Mouse (Mus musculus) adrenal gland, postnatal 25 days (tissue): ENCODE data around the gene Tspan13. TPM values are rescaled to one million over a fixed set of nuclear protein-coding genes. Genes with fewer than 3 reads are reported as not detected.

ENCODE experiments used
- DNase-seq: peaks from one replicate; pipeline ENCODE4 v3.0.0; 2021; ENCODE audit warnings: mixed read lengths
- total RNA-seq: library from RNA; stranded (reverse); gene quantifications from 2 replicates; pipeline ENCODE4 v1.2.3, GENCODE M21; 2021

The Tspan13 gene
- total RNA-seq, 1 experiment from 2014 or later, result 11.7 TPM

DNA sequence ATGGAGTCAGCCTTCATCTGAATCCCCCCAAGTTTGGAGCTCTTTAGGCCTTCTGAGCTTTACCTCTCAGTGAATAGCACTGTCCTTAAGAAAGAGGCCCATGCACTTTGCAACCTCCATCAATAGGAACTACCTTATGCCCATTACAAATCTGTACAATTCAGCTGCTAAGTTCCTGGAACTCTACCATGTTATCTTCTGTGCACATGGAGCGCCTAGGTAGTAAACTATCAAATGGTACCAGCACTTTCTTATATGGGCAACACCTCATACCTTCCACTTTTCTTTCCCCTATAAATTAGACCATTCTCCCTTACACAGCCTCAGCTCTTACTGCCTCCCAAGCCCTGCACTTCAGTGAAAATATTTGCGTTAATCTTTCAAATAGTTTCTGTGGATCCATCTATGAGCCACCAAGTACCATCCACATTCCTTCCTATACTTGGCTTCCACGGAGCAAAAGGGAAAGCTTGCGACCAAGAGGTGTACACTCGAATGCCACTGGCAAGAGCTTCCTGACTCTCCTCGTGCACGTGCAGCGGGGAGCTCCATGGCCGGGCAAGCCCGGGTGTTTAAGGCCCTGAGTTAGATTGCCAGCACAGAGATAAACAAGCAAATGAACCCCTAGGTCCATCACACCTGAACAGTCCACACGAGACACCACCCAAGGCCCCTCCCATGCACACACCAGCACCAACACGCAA lies 11.5 kb downstream of the Tspan13 start:
- no peak for DNase-seq

DNA sequence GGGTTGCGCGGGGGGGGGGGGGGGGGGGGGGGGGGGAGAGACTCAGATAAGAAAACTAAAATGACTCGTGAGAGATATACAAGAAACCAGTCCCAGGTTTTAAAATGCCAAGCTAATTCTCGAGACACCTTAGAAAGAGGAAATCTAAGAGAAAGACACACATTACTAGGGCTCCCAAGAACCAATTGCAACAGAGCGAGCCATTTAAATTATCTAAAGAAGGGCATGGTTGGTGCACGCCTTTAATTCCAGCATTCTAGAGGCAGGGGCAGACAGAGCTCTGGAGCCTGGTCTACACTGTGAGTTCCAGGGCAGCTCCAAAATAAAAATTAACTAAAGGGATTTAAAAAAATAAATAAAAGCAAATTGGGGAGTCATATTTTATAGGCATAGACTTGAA lies 12.6 kb downstream of the Tspan13 start:
- DNase-seq, result no peak

GRCm38 (mm10) chr12:36028968-36029645 lies 13.2 kb downstream of the Tspan13 start:
- DNase-seq, result no peak

GRCm38 (mm10) chr12:36027171-36027570 lies 15.1 kb downstream of the Tspan13 start:
- DNase-seq, result no peak

- no peak for DNase-seq
Observed at GRCm38 (mm10) chr12:36026126-36026525, 16.2 kb downstream of the Tspan13 start.

DNA sequence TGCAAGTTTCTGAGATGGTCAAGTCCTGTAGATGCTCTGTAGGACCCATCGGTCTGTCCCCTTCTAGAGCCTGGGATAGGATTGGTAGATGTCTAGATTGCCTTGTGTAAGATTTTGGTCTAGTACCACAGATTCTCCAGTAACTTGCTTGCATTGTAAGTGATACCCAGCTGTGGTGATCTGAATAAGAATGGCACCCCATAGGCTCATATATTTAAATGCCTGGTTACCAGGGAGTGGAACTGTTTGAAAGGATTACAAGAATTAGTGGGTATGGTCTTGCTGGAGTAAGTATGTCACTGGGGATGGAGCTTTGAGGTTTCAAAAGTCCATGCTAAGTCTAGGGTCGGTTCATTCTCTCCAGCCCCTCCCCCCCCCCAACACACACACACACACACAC lies 21.6 kb downstream of the Tspan13 start:
- no peak for DNase-seq

DNA sequence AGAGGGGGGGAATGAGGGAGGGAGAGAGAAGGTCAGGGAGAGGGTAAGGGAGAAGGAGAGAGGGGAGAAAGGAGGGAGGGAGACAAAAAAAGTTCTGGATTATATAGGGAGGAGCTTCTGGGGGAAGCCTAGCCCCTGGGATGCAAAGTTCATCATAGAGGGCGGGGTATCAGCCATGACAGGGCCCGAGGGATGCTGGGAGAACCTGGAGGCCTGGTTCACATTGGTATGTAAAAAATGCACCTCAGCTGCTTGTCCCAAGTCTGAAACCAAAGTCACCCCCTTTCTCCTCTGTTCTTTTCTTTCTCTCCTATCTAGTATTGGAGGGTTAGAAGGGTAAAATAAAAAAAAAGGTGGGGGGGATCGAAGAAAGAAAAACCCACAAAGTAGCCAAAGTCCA lies 22.2 kb downstream of the Tspan13 start:
- no peak for DNase-seq

DNA sequence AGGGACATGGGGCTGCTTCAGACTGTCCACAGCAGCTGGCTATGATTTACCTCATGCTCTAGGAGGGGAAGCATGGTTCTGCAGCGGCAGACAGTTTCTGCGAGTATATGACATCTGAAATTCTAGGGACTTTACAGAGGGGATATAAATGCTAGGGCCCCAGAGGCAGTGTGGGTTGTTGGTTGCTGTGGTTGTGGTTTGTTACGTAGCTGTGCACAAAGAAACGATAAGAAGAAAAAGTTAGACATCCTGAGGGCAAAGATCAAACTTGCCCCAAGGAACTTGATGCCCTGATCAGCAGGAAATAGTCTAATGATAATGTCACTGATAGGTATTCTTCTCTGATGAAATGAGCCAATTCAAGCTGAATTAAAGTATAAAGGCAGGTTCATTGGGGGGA lies 22.7 kb downstream of the Tspan13 start:
- DNase-seq, result no peak

GRCm38 (mm10) chr12:36017791-36018190 lies 24.5 kb downstream of the Tspan13 start:
- no peak for DNase-seq

GRCm38 (mm10) chr12:36013216-36013910 lies 28.9 kb downstream of the Tspan13 start:
- DNase-seq, result no peak

DNA sequence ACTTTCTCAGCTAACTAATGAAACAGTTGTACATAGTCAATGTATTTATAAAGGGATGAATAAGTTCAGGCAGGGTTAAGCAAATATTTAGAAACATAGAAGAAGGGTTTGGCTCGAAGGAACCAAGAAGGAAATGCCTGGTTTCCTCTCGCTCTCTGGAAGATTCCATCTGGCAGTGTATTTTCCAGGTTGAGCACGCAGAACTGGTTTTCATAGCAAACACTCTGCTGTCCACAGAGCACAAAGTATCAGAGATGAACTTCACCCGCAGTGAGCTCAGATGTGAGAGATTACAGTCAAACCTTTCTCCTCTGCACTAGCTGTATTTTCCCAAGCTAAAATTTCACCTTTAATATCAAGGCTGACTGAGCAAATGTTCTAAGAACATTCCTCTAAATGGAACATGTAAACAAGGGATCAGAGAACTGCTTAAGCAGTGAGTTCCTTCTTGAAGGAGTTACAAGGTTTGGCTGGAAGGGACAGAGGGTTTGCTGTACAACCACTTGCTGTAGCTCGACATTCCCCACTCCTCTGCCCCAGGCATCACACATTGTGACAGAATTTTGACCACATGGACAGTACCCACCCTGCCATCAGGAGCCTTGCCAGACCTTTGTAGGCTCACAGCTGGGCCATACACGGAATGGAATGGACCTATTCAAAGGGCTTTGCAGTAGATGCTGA lies 33.8 kb downstream of the Tspan13 start:
- DNase-seq, result no peak

DNA sequence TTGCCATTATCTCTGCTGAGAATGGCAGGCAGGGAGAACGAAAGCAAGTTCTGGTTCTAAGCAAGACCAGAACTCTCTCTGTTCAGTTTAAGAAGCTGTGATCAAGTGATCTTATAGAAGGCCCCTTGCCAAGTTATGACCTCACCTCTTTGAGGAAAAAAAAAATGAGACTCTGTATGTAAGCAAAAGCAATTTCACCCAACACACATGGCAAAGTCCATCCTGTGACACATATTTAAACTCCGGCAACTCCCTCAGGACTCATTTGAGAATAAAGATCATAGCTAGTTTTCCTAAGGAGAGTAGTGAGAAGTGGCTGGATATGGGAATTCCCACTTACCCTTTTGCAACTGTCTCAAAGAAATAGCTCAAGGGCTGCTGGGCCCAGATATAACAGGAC lies 34.7 kb downstream of the Tspan13 start:
- no peak for DNase-seq

DNA sequence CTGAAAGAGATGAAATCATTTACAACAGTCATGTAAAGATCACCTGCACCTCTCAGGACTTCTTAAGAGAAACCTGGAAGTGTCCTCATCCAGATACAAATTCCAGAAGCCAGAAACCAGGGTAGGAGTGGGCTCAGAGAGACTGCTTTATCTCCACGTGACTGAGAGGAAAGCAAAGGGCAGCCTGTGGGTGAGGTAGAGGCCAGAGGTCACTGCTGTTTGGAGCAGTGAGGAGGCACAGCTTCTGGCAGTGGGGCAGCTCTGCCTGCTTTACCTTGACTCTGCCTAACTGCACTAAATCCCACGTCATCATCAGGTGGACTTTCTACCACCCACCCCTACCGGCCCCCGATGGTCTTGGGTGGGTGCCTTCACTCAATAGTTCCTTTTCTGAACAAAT lies 37.6 kb downstream of the Tspan13 start:
- no peak for DNase-seq

GRCm38 (mm10) chr12:35995799-35996198 lies 46.5 kb downstream of the Tspan13 start:
- DNase-seq, result no peak

- no peak for DNase-seq
Observed at GRCm38 (mm10) chr12:35994098-35994497, 48.2 kb downstream of the Tspan13 start.

- no peak for DNase-seq
Observed at GRCm38 (mm10) chr12:35993583-35993982, 48.7 kb downstream of the Tspan13 start.

- DNase-seq, result no peak
Observed at GRCm38 (mm10) chr12:35992711-35993110, 49.6 kb downstream of the Tspan13 start, which contains the start of gene Agr2. Agr2 (plus strand) TSS chr12:35992907.

DNA sequence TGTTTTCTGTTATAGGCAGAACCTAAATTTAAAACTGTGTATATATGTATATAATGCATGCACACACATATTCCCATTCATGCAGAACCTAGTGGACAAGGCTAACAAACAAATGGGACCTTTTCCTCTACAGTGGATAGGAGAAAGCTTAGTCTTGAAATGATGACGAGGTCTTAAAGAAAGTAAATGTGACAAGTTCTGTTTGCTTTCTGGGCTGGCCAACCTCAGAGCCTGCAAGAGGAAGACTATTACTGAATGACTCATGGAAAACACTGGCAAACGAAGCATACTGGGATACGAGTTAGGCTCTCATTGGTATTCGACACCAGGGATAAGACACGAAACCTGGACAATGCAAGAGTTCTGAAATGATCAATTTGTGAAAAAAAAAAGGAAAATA lies 57.6 kb downstream of the Tspan13 start:
- DNase-seq, result no peak

- no peak for DNase-seq
Observed at GRCm38 (mm10) chr12:35983472-35983871, 58.8 kb downstream of the Tspan13 start.

DNA sequence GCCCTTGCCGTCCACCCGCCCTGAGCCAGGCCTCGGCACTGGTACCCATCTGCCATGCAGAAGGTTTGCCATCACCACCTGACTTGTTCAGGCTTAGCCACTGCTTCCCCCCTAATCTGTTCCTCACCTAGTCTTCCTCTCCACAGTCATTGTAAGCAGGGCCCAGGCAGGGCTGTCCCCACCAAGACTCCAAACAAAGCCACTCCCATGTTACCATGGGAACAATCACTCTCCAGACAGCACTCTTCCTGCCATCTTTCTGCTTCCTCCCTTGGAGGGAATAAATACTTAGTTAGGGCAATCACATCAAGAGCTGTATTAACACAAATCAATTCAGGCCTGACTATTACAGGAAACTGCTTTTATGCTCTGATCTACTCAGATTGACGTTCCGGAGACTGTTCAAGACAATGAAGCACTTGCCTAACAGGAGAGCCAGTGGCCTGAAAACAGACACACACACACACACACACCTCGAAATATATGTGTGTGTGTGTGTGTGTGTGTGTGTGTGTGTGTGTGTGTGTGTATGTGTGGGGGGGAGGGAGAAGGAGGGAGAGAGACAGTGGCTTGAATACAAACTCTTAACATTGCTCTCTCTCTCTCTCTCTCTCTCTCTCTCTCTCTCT lies 60.5 kb downstream of the Tspan13 start:
- no peak for DNase-seq

- no peak for DNase-seq
Observed at GRCm38 (mm10) chr12:35979625-35980024, 62.7 kb downstream of the Tspan13 start.

GRCm38 (mm10) chr12:35977633-35978246 lies 64.6 kb downstream of the Tspan13 start:
- DNase-seq, result no peak
